Mouse (Mus musculus): ENCODE results near the gene Gm33543.

- TF ChIP-seq CTCF (IDR thresholded peaks at IDR 0.05; ENCODE audit: extremely low read depth, insufficient read depth, low read length), result no peak
- no peak for TF ChIP-seq POLR2A (IDR thresholded peaks at IDR 0.05; ENCODE audit: extremely low read depth, insufficient read depth, low read length)
Measured at GRCm38 (mm10) chr10:95839803-95840202, 2.9 kb downstream of the Gm33543 start.
